Mouse (Mus musculus) kidney, adult 8-10 months (tissue): ENCODE data around the gene Lrrc2.

Experiments
- DNase-seq, 2 experiments: peaks; one replicate each; pipeline ENCODE4 v3.0.0; 2022

The Lrrc2 gene

DNA sequence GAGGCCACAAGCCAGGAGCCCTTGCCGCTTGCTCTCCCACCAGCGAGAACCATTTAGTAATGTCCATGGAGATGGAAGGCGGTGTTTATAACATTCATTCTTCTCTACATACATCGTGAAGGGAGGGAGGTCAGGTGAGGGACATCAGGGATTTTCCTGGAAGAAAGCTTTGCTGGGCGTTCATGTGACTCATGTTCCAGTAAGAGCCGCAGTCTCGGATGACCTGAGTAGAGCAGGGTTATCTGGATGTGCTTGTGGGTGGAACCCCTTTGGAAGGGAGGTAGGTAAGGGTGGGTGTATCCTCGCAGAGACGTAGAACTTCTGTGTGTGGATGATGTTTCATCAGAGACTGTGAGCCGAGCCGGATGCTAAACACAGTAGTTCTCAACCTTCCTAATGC, at the start of gene Lrrc2:
Gene Lrrc2 (plus strand): TSS at position 149 of the 400 bp plus-strand sequence.
- DNase-seq: no peak

DNA sequence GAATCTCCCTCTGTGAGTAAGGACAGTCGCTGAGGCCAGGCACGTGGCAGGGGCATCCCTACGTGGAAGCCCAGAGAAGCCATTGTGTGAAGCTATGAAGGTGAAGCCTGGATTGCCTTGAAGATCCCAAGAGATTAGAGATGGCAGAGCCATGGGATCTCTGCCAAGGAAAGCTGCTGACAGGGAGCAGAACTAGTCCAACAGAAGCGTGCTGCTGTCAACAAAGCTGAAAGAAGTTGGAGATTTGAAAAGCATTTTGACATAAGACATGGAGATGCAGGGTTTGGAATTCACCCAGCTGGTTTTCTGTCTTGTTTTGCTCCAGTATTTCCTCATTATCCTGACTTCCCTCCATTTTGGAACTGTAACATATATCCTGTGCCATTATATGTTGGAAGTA, 49.1 kb upstream of the Lrrc2 start:
- DNase-seq: no peak

DNA sequence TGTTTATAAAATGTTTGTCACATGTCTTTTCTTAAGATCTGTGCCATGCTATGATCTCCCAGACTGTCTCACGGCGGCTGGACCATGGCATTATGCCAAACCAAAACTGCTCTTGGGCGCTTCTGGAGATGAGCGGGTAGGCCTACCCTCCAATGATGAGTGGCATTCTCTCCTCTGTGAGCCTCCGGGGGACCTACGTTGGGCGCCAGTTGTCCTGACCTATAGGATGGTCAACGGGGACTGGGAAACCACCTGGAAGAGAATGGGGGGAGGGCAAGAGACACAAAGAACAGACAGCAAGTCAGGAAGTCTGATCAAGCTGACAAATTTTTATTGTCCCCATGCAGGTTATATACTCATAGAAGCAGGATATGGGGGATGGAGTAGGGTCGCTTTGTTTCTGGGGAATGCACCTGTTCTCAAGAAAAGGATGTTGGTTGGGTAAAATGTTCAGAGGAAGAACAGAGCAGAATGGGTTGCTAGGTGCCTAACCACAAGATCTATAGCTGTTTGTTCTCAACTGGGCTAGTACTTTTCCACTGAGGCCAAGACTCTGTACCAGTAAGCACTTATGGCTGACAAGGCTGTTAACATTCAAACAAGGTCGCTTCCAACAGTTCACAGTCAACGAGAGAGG, 44.0 kb upstream of the Lrrc2 start:
- no peak for DNase-seq

DNA sequence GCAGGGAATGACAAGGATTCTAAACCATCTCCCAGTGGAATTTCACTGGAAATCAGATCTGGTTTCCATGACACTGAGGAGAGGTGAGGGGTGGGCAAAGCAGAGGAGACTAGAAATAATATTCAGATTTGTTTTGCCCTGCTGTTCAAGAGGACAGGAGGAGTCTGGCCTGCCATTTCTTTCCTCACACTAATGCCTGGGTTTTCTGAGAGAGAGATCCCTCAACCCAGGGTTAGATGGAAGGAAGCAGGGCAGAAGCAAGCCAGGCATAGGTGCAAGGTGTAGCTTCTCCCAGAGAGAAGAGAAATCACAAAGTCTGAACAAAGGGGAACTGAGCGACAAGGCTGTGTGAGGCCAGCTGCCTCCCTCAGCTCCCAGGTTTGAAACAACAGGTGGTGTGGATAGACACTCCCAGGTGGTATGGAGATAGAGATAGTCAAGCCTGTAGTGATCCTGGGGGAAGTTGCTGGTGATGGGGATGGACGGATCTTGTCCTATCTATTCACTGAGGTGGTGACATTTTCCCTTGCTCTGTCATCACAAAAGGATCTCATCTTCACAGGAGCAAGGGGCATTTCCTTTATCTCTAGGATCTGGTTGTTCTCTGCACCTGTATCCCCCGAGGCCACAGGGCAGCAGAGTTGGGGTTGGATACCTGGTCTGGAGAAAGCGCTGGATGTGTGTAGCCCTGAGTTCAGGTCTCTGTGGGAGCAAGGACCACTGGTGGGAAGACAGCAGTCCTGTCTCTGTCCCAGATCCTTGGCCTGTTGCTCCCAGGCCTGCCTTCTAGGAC, 43.3 kb upstream of the Lrrc2 start:
- DNase-seq: no peak

DNA sequence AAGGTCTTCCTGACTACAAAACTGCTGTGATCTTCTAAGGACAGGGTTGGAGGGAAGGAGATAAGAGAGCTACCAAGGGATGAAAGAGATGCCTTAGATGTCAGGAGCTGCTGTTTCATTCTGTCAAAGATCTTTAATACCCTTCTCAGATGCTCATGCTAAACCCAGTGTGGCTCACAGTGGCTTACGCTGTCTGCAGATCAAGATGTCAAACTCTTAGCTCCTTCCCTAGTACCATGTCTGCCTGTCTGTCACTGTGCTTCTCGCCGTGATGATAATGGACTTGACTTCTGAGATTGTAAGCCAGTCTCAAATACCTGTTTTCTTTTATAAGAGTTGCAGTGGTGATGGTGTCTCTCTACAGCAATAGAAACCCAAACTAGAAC, 42.7 kb upstream of the Lrrc2 start:
- no peak for DNase-seq

DNA sequence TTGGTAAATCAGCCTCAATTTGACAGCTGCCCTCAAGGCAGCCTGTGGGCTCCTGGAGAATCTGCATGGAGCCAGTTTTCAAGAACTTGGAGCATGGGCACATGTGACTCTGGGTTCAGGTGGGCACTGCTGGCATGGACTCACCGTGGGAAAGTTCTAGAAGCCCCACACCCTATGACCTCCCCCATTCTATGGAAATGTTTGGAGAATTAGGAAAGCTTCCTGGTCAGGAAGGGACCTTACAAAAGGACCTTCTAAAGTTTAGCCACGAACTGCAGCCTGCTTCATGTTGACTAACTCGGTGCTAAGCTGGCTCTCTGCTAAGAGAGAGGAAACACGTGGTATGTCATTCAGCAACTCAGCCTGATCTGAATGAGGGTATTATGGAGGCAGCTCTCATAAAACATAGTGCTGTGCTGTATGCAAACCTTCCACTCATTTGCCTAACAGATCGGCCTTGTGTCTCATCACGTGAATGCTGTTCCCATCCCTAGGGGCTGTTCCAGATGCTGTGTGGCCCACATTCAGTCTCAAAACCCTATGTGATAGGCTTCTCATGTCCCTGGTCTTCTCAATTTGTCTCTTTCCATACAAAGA, 41.9 kb upstream of the Lrrc2 start:
- no peak for DNase-seq

DNA sequence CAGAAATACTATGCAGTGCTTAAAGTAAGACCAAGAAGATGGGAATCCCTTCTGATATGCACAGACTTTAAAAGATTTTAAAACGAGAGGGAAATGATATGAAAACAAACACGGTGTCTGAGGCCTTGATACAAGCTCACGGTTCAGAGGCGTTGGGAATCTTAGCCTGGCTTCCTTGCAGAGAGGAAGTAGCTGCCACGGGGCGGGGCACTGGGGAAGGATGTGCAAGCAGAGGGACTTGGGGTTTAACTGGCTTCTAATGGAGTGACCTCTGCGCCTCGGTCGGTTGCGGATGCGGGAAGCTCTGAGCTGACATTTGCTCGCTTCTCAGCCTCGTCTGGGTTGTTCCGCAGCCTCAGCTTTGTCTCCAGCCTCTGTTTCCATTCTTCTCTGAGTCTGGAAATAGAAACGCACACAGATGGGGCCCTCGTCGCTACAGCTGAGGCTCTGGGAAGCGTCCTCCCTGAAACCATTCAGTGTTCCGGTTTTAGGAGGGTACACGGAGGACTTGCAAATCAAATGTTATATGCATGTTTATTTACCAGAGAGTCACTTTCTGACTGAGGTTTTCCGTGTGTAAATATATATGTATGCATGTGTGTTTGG, 36.6 kb upstream of the Lrrc2 start:
- no peak for DNase-seq

DNA sequence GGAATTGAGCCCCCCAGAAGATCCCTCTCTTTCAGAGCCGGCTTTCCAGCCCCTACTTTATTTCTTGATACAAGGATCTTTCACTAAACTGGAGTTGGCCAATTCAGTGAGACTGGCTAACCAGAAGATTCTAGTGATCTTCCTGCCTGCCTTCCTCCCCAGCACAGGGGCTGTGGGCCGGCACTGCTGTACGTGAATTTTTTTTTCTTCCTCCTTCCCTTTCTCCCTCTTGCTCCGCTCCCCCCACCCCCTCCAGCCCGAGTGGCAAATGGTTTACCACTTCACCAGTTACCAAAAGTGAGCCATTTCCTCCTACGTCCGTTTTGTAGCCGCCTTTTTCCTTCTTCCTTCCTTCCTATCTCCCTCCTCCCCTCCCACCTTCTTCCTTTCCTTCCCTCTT, 35.9 kb upstream of the Lrrc2 start:
- DNase-seq: no peak

DNA sequence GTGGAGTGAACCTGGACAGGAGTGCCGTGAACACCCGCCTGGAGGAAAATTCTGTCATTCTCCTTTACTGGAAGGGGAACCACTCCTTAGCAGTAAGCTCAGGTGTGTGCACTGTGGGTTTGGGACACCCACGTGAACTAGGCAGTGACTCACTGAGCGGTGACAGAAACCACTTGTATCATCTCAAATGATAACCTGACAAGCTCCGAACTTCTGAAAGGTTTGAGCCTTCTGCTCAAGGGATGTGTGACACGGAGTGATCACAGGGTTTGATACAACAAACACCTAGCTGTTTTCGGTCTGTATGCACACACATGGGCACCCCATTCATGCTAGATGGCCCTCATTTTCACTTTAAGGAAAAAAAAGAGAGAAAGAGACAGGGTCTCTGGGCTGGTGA, 34.6 kb upstream of the Lrrc2 start, which contains the start of gene Fam240a:
Gene Fam240a (minus strand): TSS at position 76 of the 400 bp plus-strand sequence.
- DNase-seq: no peak

DNA sequence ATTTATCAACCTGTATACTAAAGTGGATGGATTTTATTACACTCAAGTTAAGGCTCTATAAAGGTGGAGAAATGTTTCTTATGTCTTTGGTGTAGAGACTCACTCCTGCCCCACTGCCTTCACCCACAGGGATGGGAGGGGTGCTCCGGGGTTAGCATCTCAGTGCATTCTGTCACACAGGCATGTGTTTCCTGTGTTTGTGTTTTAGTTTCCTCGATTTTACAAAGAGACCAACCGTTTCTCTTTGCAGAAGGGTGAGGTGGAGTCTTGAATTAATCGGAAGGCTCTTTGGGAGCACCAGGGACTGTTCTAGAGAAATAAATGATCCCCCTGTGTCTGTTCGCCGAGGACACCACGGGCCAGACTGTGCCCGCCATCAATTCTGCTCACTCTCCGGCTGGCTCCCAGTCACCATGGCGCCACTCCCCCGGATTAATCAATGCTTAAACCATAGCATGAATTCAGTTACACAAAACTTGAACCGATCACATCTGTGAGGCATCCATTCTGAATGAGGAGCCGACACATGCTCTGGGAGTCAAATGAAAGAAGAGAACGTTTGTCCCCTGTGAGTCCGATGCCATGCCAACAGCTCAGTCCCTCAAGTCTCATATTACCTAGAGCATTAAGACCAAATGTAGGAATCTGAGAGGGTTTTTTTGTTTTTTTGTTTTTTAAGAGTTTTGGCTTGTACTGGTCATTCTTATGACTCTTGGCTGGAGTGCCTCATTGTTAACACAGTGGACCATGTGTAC, 30.5 kb upstream of the Lrrc2 start:
- DNase-seq: no peak

DNA sequence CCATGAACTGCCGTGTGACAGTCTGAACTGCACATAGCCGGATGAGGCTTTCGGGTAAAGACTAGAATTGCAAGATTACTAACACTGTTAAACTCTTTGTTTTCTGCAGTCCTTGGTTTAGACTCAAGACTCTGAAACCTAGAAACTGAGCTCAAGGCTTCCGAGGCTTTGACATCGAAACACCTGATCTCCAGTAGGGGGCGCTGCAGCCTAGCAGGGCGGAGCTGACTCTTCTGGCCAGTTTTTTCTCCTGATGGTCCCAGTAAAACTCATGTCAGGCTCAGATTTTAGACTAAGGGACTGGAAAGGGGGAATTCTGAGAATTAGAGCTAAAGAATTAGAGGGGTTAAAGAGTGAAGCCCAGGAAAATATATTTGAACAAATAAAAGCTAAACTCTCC, 28.6 kb upstream of the Lrrc2 start:
- DNase-seq: peak; percentile 26 to 64

DNA sequence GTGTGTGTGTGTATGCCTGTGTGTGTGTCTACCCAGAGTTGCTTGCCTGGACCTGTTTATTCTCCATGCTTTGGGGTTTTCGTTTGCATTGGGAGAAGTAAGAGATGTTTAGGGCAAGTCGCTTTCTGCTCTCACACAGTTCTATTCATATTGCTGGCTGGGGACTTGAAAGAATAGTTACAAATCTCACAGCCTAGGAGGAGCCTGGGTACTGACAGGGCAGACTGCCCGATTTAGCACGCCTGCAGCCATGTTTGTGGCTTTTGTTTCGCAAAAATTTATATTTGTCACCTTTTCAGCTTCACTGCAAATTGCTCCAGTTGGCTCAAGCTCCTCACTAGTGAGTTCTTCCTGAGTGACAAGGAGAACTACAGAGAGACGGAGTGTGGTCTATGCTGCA, 19.8 kb upstream of the Lrrc2 start:
- no peak for DNase-seq

DNA sequence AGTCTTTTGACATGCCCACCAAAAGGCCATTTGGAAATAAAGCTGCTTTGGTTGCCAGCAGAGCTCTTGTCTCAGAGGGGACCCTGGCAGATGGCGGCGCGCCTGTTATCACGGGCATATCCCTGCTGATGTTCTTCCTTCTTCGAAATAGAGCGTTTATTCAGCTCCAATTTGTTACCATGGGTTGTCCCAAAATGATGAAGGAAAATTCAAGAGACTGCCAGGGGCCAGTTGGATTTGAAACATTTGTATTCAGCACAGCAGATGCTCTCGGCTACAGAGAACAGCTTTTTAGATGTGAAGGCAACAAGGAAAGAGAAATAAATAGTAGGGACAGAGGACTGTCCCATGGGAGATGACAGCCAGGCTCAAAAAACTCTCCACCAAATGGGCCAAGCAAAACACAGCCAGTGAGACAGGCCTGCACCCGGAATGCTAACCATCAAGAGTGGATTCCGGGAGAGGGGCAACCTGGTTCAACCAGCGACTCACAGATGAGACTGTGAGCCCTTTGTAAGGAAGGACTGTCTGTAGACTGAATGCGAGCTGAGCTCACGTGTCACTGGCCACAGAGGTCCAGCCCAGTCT, 17.4 kb upstream of the Lrrc2 start:
- DNase-seq: peak in 1 of 2 experiments; percentile 6

DNA sequence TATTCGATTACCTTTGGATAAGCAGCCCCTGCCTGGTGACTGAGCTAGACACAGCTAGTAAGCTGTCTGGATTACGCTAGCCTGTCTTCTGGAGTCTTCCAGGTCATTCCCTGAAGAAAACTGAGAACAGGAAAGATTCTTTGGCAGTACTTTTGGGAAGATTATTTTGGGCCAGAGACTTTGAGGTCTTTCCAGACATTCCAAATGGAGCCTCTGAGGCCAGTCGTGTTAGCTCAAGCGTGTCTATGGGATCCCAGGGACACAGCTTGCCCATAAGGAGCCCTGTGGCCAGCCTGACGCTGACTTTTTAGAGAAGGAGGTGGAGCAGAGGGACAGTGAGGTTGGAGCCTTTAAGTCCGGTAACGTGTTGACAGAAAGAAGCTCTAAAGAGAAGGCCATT, 15.4 kb upstream of the Lrrc2 start:
- DNase-seq: no peak

DNA sequence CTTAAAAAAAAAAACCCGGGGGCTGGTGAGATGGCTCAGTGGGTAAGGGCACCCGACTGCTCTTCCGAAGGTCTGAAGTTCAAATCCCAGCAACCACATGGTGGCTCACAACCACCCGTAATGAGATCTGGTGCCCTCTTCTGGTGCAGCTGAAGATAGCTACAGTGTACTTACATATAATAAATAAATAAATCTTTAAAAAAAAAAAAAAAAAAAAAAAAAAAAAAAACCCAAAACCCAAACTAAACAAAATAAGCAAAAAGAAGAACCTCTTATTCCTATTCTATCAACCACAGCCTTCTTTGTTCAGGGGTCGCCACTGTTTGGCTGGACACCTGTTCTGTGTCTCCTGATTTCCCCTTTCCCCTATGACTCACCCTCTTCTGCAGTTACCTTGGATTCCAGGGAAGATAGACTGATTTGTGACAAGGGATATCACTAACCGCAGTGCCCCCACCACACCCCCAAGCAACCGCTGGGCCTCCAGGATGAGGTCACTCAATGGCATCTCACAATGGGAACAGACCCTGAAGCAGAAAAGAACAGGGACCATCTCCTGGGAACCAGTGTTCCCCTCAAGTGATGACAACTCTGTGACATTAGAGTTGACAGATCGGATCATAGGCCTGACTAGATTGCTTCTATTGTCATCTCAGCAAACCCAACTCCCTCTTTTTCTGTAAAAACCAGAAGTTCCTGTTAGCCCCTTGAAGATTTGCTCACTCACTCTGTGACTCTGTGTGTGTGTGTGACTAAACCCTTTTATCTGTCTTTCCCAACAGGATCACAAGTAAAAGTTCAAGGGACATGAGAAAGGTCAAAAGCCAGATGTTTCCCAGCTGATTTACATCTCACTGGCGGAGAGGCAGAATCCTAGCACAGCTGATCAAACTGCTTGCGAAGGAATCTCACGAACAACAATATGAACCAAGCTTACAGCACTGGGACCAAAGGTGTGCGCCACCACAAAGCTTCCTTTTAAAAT, 13.5 kb upstream of the Lrrc2 start:
- no peak for DNase-seq

DNA sequence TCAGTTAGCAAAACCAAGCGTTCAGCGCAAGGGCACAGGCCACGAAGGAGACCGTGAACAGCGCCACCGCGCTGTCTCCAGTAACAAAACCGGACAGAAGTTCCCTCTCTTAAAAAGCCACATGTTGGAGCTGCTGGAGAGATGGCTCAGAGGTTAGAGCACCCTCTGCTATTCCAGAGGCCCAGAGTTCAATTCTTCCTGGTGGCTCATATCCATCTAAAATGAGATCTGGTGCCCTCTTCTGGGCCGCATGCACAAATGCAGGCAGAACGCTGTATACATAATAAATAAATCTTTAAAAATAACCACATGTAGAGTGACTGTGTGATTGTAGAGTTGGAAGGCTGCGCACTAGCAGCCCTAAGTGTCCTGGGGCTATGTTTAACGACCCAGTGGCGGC, 7.1 kb upstream of the Lrrc2 start:
- DNase-seq: no peak

DNA sequence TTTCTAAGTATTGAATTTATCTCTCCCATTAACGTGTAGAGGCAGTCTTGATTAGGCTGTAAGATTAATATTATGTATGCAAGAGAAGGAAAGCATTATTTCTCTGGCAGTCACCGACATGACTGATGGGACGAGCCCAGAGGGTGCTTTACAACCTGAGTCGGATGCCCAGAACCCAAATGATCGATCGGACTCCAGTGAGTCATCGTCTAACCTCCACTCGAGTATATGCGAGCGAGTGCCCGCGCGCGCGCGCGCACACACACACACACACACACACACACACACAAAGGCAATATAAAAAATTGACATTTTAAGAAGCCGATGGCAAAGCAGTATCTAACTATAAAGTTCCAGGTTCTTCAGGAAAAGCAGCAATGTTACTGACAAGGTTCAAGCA, 6.0 kb upstream of the Lrrc2 start:
- no peak for DNase-seq

DNA sequence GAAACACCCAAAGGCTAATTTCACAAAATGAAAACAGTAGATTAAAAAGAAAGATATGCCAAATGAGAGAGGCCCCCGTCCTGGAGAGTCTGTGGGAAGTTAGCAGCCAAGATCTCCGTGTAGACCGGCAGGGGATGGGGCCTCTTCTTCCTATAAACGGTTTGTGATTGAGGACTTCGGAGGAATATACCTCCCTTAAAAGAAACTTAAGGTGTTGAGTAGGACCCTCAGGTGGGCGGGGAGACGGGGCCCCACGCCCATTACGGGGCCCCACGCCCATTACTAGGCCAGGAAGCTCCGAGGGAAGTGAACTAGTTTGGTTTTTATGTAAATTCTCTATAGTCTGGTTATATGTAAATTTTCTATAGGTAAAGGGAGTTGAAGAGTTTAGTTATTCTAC, 5.4 kb upstream of the Lrrc2 start, which contains the start of gene Tdgf1:
Gene Tdgf1 (minus strand): TSS at position 233 of the 400 bp plus-strand sequence.
- no peak for DNase-seq

DNA sequence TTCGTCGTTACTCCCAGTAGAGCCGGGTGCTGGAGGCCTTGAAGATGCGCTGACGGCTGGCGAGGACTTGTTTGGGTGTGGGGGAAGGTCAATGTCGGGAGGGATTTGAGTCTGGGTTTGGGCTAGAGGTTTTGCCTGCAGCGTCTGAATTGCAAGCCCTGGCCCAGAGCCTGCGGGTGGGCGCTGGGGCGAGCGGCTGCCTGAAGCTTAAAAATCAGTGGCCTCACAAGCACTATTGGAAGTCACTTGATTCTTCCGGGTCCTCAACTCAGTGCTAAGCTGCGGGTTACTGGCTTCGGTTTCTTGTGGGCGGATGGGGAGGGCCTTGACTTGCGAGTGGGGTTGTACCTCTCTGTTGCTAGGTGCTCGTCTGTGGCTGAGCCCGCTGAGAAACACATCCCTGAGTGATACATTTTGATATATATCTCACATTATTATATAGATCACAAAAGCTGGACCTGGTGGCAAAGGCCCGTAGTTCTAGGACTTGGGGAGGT, 4.7 kb upstream of the Lrrc2 start:
- no peak for DNase-seq

DNA sequence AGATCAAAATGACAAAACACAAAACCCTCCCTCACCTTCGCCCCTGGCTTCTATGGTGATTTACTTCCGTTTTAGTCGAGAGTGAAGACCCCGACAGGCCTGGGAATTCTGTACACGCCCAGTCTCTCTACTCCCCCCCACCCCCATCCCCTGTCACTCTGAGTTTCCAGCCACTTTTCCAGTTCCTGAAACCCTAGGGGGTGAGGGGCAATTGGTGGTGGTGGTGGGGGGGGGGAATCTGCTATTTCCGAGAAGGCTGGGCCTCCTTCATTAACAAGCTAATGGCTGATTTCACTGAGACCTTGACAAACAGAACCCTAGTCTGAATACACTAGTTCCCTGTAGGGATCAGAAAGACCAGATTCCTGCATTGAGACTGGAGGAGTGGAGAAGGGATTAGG, 4.1 kb upstream of the Lrrc2 start:
- DNase-seq: no peak

DNA sequence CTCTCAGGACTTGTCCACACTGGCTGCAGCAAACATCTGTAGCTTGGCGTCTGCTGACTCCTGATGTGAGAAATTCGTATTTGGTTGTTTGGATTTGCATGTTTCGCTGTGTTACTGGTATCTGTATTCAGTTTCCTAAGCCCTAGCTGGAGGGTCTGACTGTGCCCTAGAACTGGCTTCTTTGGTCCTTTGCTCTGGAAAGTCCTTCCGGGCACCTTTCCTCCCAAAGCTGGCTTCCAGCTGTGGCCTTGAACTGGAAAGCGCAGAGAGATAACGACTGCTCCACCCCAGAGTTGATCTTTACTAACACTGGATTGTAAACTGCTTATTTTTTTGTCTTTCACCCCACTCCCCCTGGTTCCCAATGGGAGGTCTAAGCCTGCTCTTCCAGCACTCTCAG, 3.4 kb upstream of the Lrrc2 start:
- DNase-seq: no peak
